Mouse (Mus musculus) megakaryocyte, embryonic 14.5 days (primary cell): ENCODE measurements around the gene Gm10721. TPM values are rescaled to one million over a fixed set of nuclear protein-coding genes. Genes with fewer than 3 reads are reported as not detected.
"Not testable (repeated sequence)": the region's sequence is repeated elsewhere in the genome, so short reads cannot be mapped to it uniquely, and the experiment has no call there.

ENCODE experiments used
- H3K27me3 ChIP-seq: replicated peaks from 2 replicates; pipeline ENCODE3; 2012; ENCODE audit warnings: inconsistent platforms
- H3K36me3 ChIP-seq: replicated peaks from 2 replicates; pipeline ENCODE3; 2012; ENCODE audit warnings: low read length, inconsistent platforms, mixed read lengths
- H3K4me1 ChIP-seq: 2 replicates; pipeline ENCODE4 v1.6.1; 2012; ENCODE audit warnings: inconsistent platforms
- H3K4me3 ChIP-seq: replicated peaks from 2 replicates; pipeline ENCODE3; 2012; ENCODE audit warnings: moderate library complexity, mild to moderate bottlenecking, inconsistent platforms
- H3K9me3 ChIP-seq: 2 replicates; pipeline ENCODE4 v1.6.1; 2012; ENCODE audit warnings: inconsistent platforms
- polyA plus RNA-seq: library from polyadenylated mRNA; stranded (reverse); fragments of >175 nt; gene quantifications from 2 replicates; pipeline ENCODE4 v1.2.3, GENCODE M21; 2012; ENCODE audit warnings: low replicate concordance; ENCODE audit not compliant: insufficient read depth

Gene Gm10721
- polyA plus RNA-seq, 1 experiment, result 1.3 TPM

DNA sequence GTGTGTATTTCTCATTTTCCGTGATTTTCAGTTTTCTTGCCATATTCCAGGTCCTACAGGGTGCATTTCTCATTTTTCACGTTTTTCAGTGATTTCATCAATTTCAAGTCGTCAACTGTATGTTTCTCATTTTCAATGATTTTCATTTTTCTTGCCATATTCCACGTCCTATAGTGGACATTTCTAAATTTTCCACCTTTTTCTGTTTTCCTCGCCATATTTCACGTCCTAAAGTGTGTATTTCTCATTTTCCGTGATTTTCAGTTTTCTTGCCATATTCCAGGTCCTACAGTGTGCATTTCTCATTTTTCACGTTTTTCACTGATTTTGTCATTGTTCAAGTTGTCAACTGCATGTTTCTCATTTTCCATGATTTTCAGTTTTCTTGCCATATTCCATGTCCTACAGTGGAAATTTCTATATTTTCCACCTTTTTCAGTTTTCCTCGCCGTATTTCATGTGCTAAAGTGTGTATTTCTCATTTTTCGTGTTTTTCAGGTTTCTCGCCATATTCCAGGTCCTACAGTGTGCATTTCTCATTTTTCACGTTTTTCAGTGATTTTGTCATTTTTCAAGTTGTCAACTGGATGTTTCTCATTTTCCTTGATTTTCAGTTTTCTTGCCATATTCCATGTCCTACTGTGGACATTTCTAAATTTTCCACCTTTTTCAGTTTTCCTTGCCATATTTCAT lies 9.5 kb downstream of the Gm10721 start:
- H3K36me3 ChIP-seq, H3K4me3 ChIP-seq, H3K27me3 ChIP-seq, H3K9me3 ChIP-seq, H3K4me1 ChIP-seq: not testable (repeated sequence)

DNA sequence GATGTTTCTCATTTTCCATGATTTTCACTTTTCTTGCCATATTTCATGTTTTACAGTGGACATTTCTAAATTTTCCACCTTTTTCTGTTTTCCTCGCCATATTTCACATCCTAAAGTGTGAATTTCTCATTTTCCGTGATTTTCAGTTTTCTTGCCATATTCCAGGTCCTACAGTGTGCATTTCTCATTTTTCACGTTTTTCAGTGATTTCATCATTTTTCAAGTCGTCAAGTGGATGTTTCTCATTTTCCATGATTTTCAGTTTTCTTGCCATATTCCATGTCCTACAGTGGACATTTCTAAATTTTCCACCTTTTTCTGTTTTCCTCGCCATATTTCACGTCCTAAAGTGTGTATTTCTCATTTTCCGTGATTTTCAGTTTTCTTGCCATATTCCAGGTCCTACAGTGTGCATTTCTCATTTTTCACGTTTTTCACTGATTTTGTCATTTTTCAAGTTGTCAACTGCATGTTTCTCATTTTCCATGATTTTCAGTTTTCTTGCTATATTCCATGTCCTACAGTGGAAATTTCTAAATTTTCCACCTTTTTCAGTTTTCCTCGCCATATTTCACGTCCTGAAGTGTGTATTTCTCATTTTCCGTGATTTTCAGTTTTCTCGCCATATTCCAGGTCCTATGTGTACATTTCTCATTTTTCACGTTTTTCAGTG lies 10.5 kb downstream of the Gm10721 start, which contains the start of gene Gm10718:
Gene Gm10718, plus strand, starts transcription at position 236 of the 673 bp plus-strand sequence.
- H3K4me1 ChIP-seq, H3K9me3 ChIP-seq, H3K36me3 ChIP-seq, H3K27me3 ChIP-seq, H3K4me3 ChIP-seq: not testable (repeated sequence)

DNA sequence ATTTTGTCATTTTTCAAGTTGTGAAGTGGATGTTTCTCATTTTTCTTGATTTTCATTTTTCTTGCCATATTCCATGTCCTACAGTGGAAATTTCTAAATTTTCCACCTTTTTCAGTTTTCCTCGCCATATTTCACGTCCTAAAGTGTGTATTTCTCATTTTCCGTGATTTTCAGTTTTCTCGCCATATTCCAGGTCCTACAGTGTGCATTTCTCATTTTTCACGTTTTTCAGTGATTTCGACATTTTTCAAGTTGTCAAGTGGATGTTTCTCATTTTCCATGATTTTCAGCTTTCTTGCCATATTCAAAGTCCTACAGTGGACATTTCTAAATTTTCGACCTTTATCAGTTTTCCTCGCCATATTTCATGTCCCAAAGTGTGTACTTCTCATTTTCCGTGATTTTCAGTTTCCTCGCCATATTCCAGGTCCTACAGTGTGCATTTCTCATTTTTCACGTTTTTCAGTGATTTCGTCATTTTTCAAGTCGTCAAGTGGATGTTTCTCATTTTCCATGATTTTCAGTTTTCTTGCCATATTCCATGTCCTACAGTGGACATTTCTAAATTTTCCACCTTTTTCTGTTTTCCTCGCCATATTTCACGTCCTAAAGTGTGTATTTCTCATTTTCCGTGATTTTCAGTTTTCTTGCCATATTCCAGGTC lies 11.2 kb downstream of the Gm10721 start:
- H3K4me1 ChIP-seq, H3K9me3 ChIP-seq, H3K4me3 ChIP-seq, H3K36me3 ChIP-seq, H3K27me3 ChIP-seq: not testable (repeated sequence)

DNA sequence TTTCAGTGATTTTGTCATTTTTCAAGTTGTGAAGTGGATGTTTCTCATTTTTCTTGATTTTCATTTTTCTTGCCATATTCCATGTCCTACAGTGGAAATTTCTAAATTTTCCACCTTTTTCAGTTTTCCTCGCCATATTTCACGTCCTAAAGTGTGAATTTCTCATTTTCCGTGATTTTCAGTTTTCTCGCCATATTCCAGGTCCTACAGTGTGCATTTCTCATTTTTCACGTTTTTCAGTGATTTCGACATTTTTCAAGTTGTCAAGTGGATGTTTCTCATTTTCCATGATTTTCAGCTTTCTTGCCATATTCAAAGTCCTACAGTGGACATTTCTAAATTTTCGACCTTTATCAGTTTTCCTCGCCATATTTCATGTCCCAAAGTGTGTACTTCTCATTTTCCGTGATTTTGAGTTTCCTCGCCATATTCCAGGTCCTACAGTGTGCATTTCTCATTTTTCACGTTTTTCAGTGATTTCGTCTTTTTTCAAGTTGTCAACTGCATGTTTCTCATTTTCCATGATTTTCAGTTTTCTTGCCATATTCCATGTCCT lies 12.1 kb downstream of the Gm10721 start, which contains the start of gene Gm10717:
Gene Gm10717, plus strand, starts transcription at position 506 of the 556 bp plus-strand sequence.
- not testable (repeated sequence) for H3K36me3 ChIP-seq, H3K9me3 ChIP-seq, H3K27me3 ChIP-seq, H3K4me1 ChIP-seq, H3K4me3 ChIP-seq

DNA sequence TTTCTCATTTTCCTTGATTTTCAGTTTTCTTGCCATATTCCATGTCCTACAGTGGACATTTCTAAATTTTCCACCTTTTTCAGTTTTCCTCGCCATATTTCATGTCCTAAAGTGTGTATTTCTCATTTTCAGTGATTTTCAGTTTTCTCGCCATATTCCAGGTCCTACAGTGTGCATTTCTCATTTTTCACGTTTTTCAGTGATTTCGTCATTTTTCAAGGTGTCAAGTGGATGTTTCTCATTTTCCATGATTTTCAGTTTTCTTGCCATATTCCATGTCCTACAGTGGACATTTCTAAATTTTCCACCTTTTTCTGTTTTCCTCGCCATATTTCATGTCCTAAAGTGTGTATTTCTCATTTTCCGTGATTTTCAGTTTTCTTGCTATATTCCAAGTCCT lies 12.7 kb downstream of the Gm10721 start:
- H3K4me1 ChIP-seq, H3K27me3 ChIP-seq, H3K9me3 ChIP-seq, H3K4me3 ChIP-seq, H3K36me3 ChIP-seq: not testable (repeated sequence)

DNA sequence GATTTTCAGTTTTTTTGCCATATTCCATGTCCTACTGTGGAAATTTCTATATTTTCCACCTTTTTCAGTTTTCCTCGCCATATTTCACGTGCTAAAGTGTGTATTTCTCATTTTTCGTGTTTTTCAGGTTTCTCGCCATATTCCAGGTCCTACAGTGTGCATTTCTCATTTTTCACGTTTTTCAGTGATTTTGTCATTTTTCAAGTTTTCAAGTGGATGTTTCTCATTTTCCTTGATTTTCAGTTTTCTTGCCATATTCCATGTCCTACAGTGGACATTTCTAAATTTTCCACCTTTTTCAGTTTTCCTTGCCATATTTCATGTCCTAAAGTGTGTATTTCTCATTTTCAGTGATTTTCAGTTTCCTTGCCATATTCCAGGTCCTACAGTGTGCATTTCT lies 13.2 kb downstream of the Gm10721 start:
- not testable (repeated sequence) for H3K4me3 ChIP-seq, H3K36me3 ChIP-seq, H3K4me1 ChIP-seq, H3K9me3 ChIP-seq, H3K27me3 ChIP-seq

DNA sequence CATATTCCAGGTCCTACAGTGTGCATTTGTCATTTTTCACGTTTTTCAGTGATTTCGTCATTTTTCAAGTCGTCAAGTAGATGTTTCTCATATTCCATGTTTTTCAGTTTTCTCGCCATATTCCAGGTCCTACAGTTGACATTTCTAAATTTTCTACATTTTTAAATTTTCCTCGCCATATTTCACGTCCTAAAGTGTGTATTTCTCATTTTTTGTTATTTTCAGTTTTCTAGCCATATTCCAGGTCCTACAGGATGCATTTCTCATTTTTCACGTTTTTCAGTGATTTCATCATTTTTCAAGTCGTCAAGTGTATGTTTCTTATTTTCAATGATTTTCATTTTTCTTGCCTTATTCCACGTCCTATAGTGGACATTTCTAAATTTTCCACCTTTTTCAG lies 13.8 kb downstream of the Gm10721 start:
- not testable (repeated sequence) for H3K27me3 ChIP-seq, H3K36me3 ChIP-seq, H3K4me1 ChIP-seq, H3K4me3 ChIP-seq, H3K9me3 ChIP-seq

DNA sequence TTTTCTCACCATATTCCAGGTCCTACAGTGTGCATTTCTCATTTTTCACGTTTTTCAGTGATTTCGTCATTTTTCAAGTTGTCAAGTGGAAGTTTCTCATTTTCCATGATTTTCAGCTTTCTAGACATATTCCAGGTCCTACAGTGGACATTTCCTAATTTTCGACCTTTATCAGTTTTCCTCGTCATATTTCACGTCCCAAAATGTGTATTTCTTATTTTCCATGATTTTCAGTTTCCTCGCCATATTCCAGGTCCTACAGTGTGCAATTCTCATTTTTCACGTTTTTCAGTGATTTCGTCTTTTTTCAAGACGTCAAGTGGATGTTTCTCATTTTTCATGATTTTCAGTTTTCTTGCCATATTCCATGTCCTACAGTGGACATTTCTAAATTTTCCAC lies 14.3 kb downstream of the Gm10721 start:
- not testable (repeated sequence) for H3K4me1 ChIP-seq, H3K36me3 ChIP-seq, H3K4me3 ChIP-seq, H3K9me3 ChIP-seq, H3K27me3 ChIP-seq

DNA sequence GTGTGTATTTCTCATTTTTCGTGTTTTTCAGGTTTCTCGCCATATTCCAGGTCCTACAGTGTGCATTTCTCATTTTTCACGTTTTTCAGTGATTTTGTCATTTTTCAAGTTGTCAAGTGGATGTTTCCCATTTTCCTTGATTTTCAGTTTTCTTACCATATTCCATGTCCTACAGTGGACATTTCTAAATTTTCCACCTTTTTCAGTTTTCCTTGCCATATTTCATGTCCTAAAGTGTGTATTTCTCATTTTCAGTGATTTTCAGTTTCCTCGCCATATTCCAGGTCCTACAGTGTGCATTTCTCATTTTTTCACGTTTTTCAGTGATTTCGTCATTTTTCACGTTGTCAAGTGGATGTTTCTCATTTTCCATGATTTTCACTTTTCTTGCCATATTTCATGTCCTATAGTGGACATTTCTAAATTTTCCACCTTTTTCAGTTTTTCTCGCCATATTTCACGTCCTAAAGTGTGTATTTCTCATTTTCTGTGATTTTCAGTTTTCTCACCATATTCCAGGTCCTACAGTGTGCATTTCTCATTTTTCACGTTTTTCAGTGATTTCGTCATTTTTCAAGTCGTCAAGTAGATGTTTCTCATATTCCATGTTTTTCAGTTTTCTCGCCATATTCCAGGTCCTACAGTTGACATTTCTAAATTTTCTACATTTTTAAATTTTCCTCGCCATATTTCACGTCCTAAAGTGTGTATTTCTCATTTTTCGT lies 16.5 kb downstream of the Gm10721 start:
- H3K27me3 ChIP-seq, H3K36me3 ChIP-seq, H3K4me1 ChIP-seq: not testable (repeated sequence)

DNA sequence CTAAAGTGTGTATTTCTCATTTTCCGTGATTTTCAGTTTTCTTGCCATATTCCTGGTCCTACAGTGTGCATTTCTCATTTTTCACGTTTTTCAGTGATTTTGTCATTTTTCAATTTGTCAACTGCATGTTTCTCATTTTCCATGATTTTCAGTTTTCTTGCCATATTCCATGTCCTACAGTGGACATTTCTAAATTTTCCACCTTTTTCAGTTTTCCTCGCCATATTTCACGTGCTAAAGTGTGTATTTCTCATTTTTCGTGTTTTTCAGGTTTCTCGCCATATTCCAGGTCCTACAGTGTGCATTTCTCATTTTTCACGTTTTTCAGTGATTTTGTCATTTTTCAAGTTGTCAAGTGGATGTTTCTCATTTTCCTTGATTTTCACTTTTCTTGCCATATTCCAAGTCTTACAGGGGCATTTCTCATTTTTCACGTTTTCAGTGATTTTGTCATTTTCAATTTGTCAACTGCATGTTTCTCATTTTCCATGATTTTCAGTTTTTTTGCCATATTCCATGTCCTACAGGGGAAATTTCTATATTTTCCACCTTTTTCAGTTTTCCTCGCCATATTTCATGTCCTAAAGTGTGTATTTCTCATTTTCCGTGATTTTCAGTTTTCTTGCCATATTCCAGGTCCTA lies 17.9 kb downstream of the Gm10721 start:
- not testable (repeated sequence) for H3K27me3 ChIP-seq, H3K4me3 ChIP-seq, H3K36me3 ChIP-seq, H3K4me1 ChIP-seq, H3K9me3 ChIP-seq

More for the DNA sequence above, 16.5 kb downstream of the Gm10721 start:
- H3K9me3 ChIP-seq, H3K4me3 ChIP-seq: not testable (repeated sequence)

DNA sequence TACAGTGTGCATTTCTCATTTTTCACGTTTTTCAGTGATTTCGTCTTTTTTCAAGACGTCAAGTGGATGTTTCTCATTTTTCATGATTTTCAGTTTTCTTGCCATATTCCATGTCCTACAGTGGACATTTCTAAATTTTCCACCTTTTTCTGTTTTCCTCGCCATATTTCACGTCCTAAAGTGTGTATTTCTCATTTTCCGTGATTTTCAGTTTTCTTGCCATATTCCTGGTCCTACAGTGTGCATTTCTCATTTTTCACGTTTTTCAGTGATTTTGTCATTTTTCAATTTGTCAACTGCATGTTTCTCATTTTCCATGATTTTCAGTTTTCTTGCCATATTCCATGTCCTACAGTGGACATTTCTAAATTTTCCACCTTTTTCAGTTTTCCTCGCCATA lies 21.4 kb downstream of the Gm10721 start, which contains the start of gene Gm17535:
Gene Gm17535, plus strand, starts transcription at position 301 of the 400 bp plus-strand sequence.
- H3K9me3 ChIP-seq, H3K36me3 ChIP-seq, H3K4me1 ChIP-seq, H3K4me3 ChIP-seq, H3K27me3 ChIP-seq: not testable (repeated sequence)

DNA sequence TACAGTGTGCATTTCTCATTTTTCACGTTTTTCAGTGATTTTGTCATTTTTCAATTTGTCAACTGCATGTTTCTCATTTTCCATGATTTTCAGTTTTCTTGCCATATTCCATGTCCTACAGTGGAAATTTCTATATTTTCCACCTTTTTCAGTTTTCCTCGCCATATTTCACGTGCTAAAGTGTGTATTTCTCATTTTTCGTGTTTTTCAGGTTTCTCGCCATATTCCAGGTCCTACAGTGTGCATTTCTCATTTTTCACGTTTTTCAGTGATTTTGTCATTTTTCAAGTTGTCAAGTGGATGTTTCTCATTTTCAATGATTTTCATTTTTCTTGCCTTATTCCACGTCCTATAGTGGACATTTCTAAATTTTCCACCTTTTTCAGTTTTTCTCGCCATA lies 23.6 kb downstream of the Gm10721 start, which contains the start of gene Gm10715:
Gene Gm10715, plus strand, starts transcription at position 301 of the 400 bp plus-strand sequence.
- H3K9me3 ChIP-seq, H3K36me3 ChIP-seq: not testable (repeated sequence)

DNA sequence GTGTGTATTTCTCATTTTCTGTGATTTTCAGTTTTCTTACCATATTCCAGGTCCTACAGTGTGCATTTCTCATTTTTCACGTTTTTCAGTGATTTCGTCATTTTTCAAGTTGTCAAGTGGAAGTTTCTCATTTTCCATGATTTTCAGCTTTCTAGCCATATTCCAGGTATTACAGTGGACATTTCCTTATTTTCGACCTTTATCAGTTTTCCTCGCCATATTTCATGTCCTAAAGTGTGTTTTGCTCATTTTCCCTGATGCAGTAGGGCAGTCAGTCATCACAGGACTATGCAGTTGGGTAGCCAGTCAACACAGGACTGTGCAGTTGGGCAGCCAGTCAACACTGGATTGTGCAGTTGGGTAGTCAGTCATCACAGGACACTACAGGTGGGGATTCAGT lies 25.2 kb downstream of the Gm10721 start:
- not testable (repeated sequence) for H3K4me1 ChIP-seq, H3K4me3 ChIP-seq, H3K36me3 ChIP-seq, H3K27me3 ChIP-seq
- peaks cover 11% of the 10 kb centered on the region for H3K9me3 ChIP-seq

More for the DNA sequence above, 23.6 kb downstream of the Gm10721 start, which contains the start of gene Gm10715:
- H3K27me3 ChIP-seq, H3K4me3 ChIP-seq, H3K4me1 ChIP-seq: not testable (repeated sequence)
